Mouse (Mus musculus): ENCODE data around the gene Zdhhc11. TPM values are rescaled to one million over a fixed set of nuclear protein-coding genes. Genes with fewer than 3 reads are reported as not detected.

The Zdhhc11 gene
- total RNA-seq (2014; fragmentation: Nextera tagmentation) (not detected in 2 replicates), total RNA-seq (2017) (not detected in 2 replicates), polyA plus RNA-seq (2012) (not detected in 2 replicates)

GRCm38 (mm10) chr13:73963551-73963950 lies at the start of gene Zdhhc11:
Gene Zdhhc11 (plus strand): TSS chr13:73963851.
- Histone ChIP-seq H3K4me1 (ENCODE audit: insufficient read depth, low read depth, low read length) (no peaks in the 10 kb centered on the region), H3K36me3 (replicated peaks) (peaks cover 38% of the 10 kb centered on the region), H3K27me3 (ENCODE audit: insufficient read depth, low read length) (peaks cover 11% of the 10 kb centered on the region; the same call in 1 of the 2 replicates), H3K9me3 (replicated peaks) (no peaks in the 10 kb centered on the region), H3K4me3 (ENCODE audit: low read depth, low read length) (no peak within 1 kb of the TSS)
- ATAC-seq (ENCODE audit: extremely low read depth, insufficient number of reproducible peaks, low FRiP score, poor library complexity, severe bottlenecking): no peak
- TF ChIP-seq GATA2 (IDR thresholded peaks at IDR 0.05; ENCODE audit: borderline replicate concordance, low read depth, low read length) (no peak), TAL1 (conservative IDR thresholded peaks at IDR 0.05; ENCODE audit: low read depth, low read length) (no peak), POLR2AphosphoS5 (IDR thresholded peaks at IDR 0.05; ENCODE audit: insufficient replicate concordance, low read depth, low read length) (no peak), CTCF (IDR thresholded peaks at IDR 0.05; ENCODE audit: low read depth, low read length) (no peak), GATA1 (IDR thresholded peaks at IDR 0.05; ENCODE audit: borderline replicate concordance, low read length) (no peak)
- no peak for DNase-seq (ENCODE audit: low spot score)

- H3K27me3 ChIP-seq (ENCODE audit: insufficient read depth, low read length): no peaks in the 10 kb centered on the region
Measured at GRCm38 (mm10) chr13:73932201-73932600, 31.4 kb upstream of the Zdhhc11 start.

GRCm38 (mm10) chr13:73936938-73937320 lies 26.7 kb upstream of the Zdhhc11 start:
- Histone ChIP-seq H3K27me3 (ENCODE audit: insufficient read depth, low read length) (no peaks in the 10 kb centered on the region), H3K4me1 (ENCODE audit: insufficient read depth, low read depth, low read length) (peaks cover 22% of the 10 kb centered on the region), H3K4me3 (ENCODE audit: low read depth, low read length) (peak overlapping the region; percentile 91), H3K9me3 (replicated peaks) (no peaks in the 10 kb centered on the region), H3K36me3 (replicated peaks) (peaks cover 61% of the 10 kb centered on the region)
- TF ChIP-seq CTCF (IDR thresholded peaks at IDR 0.05; ENCODE audit: low read depth, low read length): no peak
- DNase-seq (ENCODE audit: low spot score) (peak; percentile 28), ATAC-seq (ENCODE audit: extremely low read depth, insufficient number of reproducible peaks, low FRiP score, poor library complexity, severe bottlenecking) (0 out of 2 replicates have a peak, but pooled peaks have one; percentile 6)

More at GRCm38 (mm10) chr13:73932201-73932600, 31.4 kb upstream of the Zdhhc11 start:
- no peak for TF ChIP-seq GATA2 (IDR thresholded peaks at IDR 0.05; ENCODE audit: borderline replicate concordance, low read depth, low read length)
- TF ChIP-seq GATA1 (IDR thresholded peaks at IDR 0.05; ENCODE audit: borderline replicate concordance, low read length): no peak
- no peak for TF ChIP-seq CTCF (IDR thresholded peaks at IDR 0.05; ENCODE audit: low read depth, low read length)
- no peak for TF ChIP-seq TAL1 (conservative IDR thresholded peaks at IDR 0.05; ENCODE audit: low read depth, low read length)
- no peak for TF ChIP-seq POLR2AphosphoS5 (IDR thresholded peaks at IDR 0.05; ENCODE audit: insufficient replicate concordance, low read depth, low read length)
- no peak for ATAC-seq (ENCODE audit: extremely low read depth, insufficient number of reproducible peaks, low FRiP score, poor library complexity, severe bottlenecking)
- Histone ChIP-seq H3K4me1 (ENCODE audit: insufficient read depth, low read depth, low read length) (peaks cover 10% of the 10 kb centered on the region), H3K36me3 (replicated peaks) (peaks cover 77% of the 10 kb centered on the region), H3K9me3 (replicated peaks) (no peaks in the 10 kb centered on the region), H3K4me3 (ENCODE audit: low read depth, low read length) (no peak overlapping the region)
- no peak for DNase-seq (ENCODE audit: low spot score)

GRCm38 (mm10) chr13:73937321-73938176 lies 26.1 kb upstream of the Zdhhc11 start, which contains the start of the genes Trip13 and Brd9:
Gene Trip13 (minus strand): TSS chr13:73937784.
Gene Brd9 (plus strand): TSS chr13:73937811.
- TF ChIP-seq TAL1 (conservative IDR thresholded peaks at IDR 0.05; ENCODE audit: low read depth, low read length) (no peak), GATA2 (IDR thresholded peaks at IDR 0.05; ENCODE audit: borderline replicate concordance, low read depth, low read length) (no peak), POLR2AphosphoS5 (IDR thresholded peaks at IDR 0.05; ENCODE audit: insufficient replicate concordance, low read depth, low read length) (no peak), CTCF (IDR thresholded peaks at IDR 0.05; ENCODE audit: low read depth, low read length) (no peak)
- Histone ChIP-seq H3K4me3 (ENCODE audit: low read depth, low read length) (peak within 1 kb of the TSS; percentile 91), H3K9me3 (replicated peaks) (no peaks in the 10 kb centered on the region), H3K27me3 (ENCODE audit: insufficient read depth, low read length) (no peaks in the 10 kb centered on the region), H3K36me3 (replicated peaks) (peaks cover 61% of the 10 kb centered on the region), H3K4me1 (ENCODE audit: insufficient read depth, low read depth, low read length) (peaks cover 22% of the 10 kb centered on the region)
- DNase-seq (ENCODE audit: low spot score) (peak; percentile 94), ATAC-seq (ENCODE audit: extremely low read depth, insufficient number of reproducible peaks, low FRiP score, poor library complexity, severe bottlenecking) (peak; percentile 88)

- H3K36me3 ChIP-seq (replicated peaks): peaks cover 61% of the 10 kb centered on the region
- H3K4me1 ChIP-seq (ENCODE audit: insufficient read depth, low read depth, low read length): peaks cover 22% of the 10 kb centered on the region
- peak; percentile 59 for TF ChIP-seq TAL1 (conservative IDR thresholded peaks at IDR 0.05; ENCODE audit: low read depth, low read length)
- TF ChIP-seq CTCF (IDR thresholded peaks at IDR 0.05; ENCODE audit: low read depth, low read length): no peak
- ATAC-seq (ENCODE audit: extremely low read depth, insufficient number of reproducible peaks, low FRiP score, poor library complexity, severe bottlenecking): peak; percentile 30
- DNase-seq (ENCODE audit: low spot score): peak; percentile 40
- H3K9me3 ChIP-seq (replicated peaks): no peaks in the 10 kb centered on the region
- no peaks in the 10 kb centered on the region for H3K27me3 ChIP-seq (ENCODE audit: insufficient read depth, low read length)
- H3K4me3 ChIP-seq (ENCODE audit: low read depth, low read length): peak overlapping the region; percentile 91
Measured at GRCm38 (mm10) chr13:73938177-73938560, 25.5 kb upstream of the Zdhhc11 start.

GRCm38 (mm10) chr13:73939101-73939500 lies 24.6 kb upstream of the Zdhhc11 start:
- no peaks in the 10 kb centered on the region for H3K9me3 ChIP-seq (replicated peaks)
- peaks cover 67% of the 10 kb centered on the region for H3K36me3 ChIP-seq (replicated peaks)
- H3K4me1 ChIP-seq (ENCODE audit: insufficient read depth, low read depth, low read length): peaks cover 22% of the 10 kb centered on the region
- H3K27me3 ChIP-seq (ENCODE audit: insufficient read depth, low read length): no peaks in the 10 kb centered on the region
- TF ChIP-seq POLR2AphosphoS5 (IDR thresholded peaks at IDR 0.05; ENCODE audit: insufficient replicate concordance, low read depth, low read length) (no peak), TAL1 (conservative IDR thresholded peaks at IDR 0.05; ENCODE audit: low read depth, low read length) (no peak), CTCF (IDR thresholded peaks at IDR 0.05; ENCODE audit: low read depth, low read length) (no peak), GATA2 (IDR thresholded peaks at IDR 0.05; ENCODE audit: borderline replicate concordance, low read depth, low read length) (no peak), GATA1 (IDR thresholded peaks at IDR 0.05; ENCODE audit: borderline replicate concordance, low read length) (no peak)
- ATAC-seq (ENCODE audit: extremely low read depth, insufficient number of reproducible peaks, low FRiP score, poor library complexity, severe bottlenecking): no peak
- no peak overlapping the region for H3K4me3 ChIP-seq (ENCODE audit: low read depth, low read length)
- DNase-seq (ENCODE audit: low spot score): no peak
